Mouse (Mus musculus) adrenal gland, postnatal 4 days (tissue): ENCODE results near the gene Htra1. TPM values are rescaled to one million over a fixed set of nuclear protein-coding genes. Genes with fewer than 3 reads are reported as not detected.

Source experiments
- DNase-seq, 2 experiments: peaks; one replicate each; pipeline ENCODE4 v3.0.0; 2021 to 2022; ENCODE audit warnings: low spot score in 2 of 2, mixed read lengths in 2 of 2
- microRNA-seq: library from miRNA; unstranded; fragments of <30 nt; microRNA quantifications from one replicate; pipeline ENCODE4 v1.2.0, GENCODE M21; 2021
- total RNA-seq, 2 experiments: library from RNA; stranded (reverse); gene quantifications; 2 replicates each; pipeline ENCODE4 v1.2.3; 2021

Gene Htra1
- total RNA-seq, 2 experiments from 2014 or later = 52.9 to 66.2 TPM

GRCm38 (mm10) chr7:131004071-131004470 is 68.2 kb downstream of the Htra1 start:
- no peak for DNase-seq

GRCm38 (mm10) chr7:131007221-131007620 is 71.3 kb downstream of the Htra1 start:
- DNase-seq = no peak

GRCm38 (mm10) chr7:131009178-131009577 is 73.3 kb downstream of the Htra1 start:
- no peak for DNase-seq

- DNase-seq = no peak
Observed at GRCm38 (mm10) chr7:131011901-131012300, 76.0 kb downstream of the Htra1 start.

DNA sequence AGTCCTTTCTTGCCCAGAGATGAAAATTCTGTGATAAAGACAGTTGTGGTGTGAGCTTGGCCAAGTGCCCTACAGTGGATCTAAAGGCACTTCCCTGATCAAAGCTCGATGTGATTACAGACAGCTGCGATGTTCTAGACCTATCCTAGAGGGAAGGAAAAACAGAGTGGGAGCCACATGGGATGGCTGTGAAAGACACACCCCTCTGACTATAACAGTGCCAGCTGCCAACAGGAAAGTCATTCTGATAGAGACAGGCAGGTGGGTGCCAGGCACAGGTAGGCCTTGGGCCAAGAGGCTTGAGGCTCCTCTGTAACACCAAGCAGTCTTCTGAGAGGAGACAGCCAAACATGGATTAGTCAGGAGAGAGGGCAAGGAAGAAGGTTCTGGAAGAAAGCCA is 83.3 kb downstream of the Htra1 start:
- no peak for DNase-seq

GRCm38 (mm10) chr7:131024807-131025206 is 88.9 kb downstream of the Htra1 start:
- no peak for DNase-seq

- DNase-seq = no peak
Observed at GRCm38 (mm10) chr7:131027557-131027956, 91.6 kb downstream of the Htra1 start.

DNA sequence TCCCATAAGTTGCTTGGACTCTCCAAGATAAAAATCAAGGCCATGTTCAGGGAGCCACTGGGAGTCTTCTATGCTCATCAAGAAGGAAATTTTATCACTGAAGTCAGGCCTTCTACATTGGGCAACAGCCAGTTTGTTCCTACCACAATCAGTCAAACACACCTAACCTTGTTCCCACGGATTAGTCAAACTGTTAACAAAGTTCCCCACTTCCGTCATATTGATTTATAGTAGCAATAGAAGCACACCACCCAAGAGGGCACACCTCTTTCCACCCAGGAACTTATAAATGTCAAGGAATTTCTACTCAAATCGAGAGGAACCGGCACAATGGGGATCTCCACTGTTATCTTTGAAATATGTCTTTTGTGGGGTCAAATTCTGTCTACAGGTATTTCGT is 95.8 kb downstream of the Htra1 start, which contains the start of gene Dmbt1:
TSS of gene Dmbt1 (plus strand) at position 299 of the 400 bp plus-strand sequence.
- no peak for DNase-seq

Small RNA genes within 50 kb of the gene (microRNA-seq; reads per million reads assigned to microRNA genes)
- not detected for gene Mir7061

Other genes starting within 250 kb of the Htra1 start
- gene Btbd16, start 162.0 kb upstream of the Htra1 start, total RNA-seq = under 1 TPM; 0.11 to 0.36 TPM
- 10 to 100 TPM; 39.2 to 41.8 TPM for gene Plekha1, start 70.4 kb upstream of the Htra1 start, total RNA-seq
- gene Dmbt1, start 95.9 kb downstream of the Htra1 start, total RNA-seq = 100 to 1,000 TPM in 1 of 2 experiments, under 1 TPM in 1; 0.06 to 107 TPM
- gene 4933402N03Rik, start 210.2 kb downstream of the Htra1 start, total RNA-seq = not detected
- gene 5430419D17Rik, start 238.3 kb downstream of the Htra1 start, total RNA-seq = under 1 TPM in 1 of 2 experiments, not detected in 1; 0.56 TPM